Mouse (Mus musculus) cerebellum, postnatal 36 days (tissue): ENCODE data around the gene Cdipt.

ENCODE experiments used
- DNase-seq, 2 experiments: peaks; one replicate each; pipeline ENCODE4 v3.0.0; 2021 to 2022; ENCODE audit warnings: mixed read lengths in 2 of 2

Cdipt gene

DNA sequence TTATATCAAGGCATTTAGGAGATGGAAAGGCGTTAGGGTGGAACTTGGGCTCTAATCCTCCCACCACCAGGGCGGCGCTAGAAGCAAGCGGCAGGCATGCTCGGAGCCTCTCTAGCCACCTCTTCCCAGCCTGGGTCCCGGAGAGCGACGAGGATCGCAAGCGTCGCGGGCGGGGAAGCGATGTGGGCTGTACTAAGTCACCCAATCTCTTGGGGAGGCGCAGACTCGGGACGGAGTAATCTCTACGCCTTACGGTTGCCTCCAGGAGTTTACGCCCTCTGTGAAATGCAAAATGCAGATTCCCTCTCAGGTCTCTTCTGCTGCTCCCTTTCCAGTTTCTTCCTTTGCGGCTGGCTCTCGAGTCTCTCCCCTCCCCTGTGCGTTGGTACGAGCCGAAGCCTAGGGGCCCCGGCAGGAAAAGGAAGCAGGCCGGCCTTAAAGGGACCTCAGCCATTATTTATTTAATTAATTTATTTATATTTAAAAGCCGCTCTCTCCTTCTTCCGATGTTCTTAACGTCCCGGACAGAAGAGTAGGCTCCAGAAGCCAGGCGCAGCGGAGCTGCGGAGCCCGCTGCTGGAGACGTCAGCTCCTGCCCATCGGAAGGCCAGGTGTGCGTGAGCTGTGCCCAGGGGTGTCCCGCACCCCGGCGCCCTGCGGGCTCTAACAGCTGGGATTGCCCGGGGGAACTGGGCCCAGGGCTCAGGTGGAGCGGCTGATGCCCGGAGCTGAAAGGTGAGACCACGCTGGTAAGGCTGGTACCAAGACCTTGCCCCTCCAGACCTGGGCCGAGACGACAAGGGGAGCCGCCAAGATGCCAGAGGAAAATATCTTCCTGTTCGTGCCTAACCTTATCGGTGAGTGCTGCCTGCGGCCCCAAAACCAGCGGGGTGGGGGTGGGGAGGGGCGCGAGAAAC is 494 bp downstream of the Cdipt start, which contains the start of gene Cdiptos:
TSS of gene Cdiptos (minus strand) at position 149 of the 917 bp plus-strand sequence.
- peak; percentile 97 to 98 for DNase-seq

DNA sequence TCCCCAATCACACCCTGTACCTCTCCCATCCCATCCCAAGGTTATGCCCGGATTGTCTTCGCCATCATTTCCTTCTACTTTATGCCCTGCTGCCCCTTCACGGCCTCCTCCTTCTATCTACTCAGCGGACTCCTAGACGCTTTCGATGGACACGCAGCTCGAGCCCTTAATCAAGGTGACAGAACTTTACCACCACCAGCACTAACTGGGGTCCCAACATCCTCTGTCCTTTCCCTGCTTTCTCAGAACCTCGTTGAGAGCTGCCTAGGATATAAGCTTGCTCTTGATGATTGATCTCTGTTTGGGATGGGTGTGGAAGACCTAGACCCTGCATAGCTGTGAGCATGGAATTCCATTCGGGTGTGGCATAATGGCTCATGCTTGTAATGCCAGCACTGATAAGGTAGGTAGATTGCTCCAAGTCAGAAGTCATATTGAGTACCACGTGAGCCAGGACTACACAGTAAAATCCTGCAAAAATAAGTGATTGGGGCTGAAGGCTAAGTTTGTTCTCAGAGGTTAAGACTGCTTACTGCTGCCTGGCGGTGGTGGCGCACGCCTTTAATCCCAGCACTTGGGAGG is 1.3 kb downstream of the Cdipt start:
- DNase-seq = peak in 1 of 2 experiments; percentile 37

DNA sequence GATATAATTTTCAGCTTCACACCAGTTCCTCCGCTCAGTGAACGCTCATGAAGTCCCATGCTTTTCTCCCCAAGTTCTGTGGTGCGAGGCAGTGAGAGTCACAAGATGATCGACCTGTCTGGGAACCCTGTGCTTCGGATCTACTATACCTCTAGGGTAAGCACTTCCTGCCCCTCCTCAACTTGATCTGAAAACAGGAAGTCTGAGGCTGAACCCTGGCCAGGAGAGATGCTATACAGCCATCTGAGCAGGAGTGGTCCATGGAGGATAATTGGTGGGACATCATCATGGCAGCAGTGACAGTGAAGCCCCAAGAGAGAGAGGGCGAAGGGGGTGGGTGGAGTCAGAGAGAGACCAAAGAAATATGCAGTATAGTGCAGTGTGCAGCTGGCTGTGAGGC is 3.1 kb downstream of the Cdipt start:
- no peak for DNase-seq

DNA sequence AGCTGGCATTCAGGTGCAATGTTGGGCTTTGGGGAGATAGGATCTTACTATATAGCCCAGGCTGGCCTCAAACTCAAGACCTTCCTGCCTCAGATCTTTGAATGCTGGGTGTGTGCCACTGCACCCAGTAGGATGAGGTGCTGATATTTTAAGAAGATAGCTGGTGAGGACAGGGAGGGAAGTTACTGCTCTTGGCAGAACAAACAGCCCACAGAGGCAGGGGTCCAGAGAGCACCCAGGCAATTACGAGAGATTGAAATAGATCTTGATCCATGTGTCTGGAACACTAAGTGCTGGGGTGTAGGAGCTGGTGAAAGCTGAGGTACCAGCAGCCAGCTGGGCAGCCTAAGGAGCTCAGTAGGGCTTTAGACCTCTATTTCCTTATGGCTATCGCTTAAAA is 5.9 kb downstream of the Cdipt start:
- DNase-seq = no peak

DNA sequence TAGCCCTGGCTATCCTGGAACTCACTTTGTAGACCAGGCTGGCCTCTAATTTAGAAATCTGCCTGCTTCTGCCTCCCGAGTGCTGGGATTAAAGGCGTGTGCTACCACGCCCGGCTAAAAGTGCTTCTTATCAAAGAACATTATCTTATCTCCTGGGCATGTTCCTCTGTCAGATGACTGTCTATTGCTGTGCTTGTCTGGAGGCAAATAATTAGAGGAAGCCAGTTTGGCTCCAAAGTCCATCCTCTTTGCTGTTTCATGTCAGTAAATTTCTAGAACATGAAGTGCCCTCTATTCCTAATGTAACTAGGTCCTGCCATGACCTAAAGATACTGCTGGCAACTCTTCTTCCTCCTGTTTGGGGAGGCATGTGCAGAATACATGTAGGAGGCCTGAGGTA is 6.3 kb downstream of the Cdipt start:
- DNase-seq = no peak

DNA sequence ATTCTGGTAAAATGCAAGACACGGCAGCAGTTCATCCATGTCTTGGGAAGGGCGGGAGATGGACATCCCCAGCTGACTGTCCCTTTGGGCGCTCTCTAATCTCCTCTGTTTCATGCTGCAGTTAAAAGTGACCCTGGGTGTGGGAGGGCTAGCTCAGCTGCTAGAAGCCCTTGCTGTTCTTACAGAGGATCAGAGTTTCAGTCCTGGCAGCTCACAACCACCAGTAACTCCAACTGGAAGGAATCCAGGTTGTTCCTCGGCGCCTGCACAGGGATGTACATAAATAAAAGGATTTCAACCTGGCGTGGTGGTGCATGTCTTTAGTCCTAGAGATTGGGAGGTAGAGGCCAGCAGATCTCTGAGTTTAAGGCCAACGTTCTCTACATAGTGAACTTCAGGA is 7.4 kb downstream of the Cdipt start:
- no peak for DNase-seq

DNA sequence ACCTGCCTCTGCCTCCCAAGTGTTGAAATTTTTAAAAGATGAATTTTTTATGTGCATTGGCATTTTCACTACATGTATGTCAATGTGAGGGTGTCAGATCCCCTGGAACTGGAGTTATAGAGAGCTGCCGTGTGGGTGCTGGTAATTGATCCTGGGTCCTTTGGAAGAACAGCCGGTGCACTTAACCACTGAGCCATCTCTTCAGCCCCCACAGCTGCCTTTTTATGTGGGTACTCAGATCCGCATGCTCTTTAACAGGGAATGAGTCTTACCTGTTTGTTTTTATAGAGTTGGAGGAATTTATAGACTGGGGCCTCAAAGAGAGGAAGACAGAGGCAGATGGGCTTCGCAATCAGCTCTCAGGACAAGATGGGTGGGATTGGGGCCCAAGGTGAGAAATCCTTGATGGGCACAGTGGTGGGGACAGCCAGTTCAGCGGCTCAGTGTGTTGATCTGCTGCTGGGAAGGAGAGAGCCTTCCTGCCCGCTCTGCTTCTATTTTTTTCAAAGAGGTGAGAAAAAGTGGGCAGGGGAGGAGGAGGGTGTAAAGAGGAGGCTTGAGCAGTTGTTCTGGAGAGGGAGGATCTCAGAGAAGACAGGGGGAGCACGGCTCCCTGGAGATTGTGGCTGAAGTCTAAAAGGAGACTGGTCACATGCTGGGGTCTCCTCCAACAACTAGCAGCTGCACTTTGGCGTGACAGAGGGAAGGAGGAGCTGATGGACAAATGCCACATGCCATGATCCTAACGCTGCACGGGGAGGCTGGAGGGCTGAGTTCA is 9.1 kb downstream of the Cdipt start:
- DNase-seq = no peak

DNA sequence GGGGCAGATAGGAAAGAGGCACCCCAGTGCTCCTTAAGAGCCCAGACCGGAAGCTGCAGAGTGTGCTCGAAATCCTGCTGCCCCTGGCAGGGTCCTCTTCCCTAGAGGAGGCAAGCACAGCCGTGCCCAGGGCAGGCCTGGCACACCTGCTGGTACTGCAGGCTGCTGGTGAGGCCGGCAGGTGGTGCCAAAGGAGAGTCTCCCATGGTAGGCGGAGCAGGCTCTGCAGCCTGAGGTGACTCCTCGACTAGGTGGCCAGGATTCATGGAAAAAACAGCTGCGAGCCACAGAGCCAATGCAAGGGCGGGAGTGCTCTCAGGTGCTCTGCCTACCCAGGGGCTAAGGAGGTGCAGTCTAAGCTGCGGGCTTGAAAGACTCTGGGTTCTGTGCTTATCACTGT is 10.6 kb downstream of the Cdipt start:
- DNase-seq = peak; percentile 81 to 87

DNA sequence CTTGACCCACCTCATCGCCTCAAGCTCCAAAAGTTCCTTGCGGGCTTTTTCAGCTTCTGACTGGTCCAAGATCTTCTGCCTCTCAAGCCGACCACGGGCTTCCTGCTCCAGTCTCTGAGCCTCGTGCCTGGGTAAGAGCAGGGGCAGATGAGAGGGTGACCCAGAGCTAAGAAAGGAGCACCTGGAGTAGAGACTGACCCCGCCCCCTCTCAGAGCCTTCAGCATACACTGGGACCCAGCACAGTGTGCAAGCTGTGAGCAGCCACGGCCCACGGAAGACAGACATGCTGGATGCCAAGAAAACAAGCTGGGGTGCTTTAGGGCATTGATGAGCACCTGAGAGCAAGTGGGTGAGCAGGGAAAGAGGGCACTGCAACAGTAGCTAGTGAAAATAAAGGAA is 13.1 kb downstream of the Cdipt start:
- DNase-seq = no peak

DNA sequence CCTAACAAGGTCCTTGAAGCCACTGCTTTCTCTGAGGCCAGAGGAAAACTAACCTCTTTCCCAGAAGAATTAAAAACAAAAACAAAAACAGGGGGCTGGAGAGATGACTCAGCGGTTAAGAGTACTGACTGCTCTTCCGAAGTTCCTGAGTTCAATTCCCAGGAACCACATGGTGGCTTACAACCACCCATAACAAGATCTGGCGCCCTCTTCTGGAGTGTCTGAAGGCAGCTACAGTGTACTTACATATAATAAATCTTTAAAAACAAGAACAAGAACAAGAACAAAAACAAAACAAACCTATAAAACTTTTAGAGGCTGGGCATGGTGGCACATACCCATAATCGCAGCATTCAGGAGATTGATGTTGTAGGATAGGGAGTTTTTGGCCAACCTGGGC is 20.7 kb downstream of the Cdipt start:
- no peak for DNase-seq

DNA sequence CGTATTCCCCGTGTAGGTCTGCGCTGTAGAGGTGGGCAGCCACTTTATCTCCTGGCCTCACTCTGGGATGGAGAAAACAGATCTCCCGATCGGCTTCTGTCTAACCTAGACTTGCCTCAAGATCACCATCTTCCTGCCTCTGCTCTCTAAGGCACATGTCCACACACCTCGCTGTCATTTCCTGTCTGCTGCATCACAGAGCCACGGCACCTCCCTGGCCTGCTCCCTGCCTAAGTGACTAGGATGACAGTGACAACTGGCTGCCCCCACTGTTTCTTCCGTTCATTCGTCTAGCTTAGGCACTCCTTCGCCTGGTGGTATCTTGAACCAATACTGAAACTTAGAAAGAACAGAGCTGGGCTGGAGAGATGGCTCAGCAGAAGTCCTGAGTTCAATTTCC is 23.9 kb downstream of the Cdipt start:
- DNase-seq = no peak

DNA sequence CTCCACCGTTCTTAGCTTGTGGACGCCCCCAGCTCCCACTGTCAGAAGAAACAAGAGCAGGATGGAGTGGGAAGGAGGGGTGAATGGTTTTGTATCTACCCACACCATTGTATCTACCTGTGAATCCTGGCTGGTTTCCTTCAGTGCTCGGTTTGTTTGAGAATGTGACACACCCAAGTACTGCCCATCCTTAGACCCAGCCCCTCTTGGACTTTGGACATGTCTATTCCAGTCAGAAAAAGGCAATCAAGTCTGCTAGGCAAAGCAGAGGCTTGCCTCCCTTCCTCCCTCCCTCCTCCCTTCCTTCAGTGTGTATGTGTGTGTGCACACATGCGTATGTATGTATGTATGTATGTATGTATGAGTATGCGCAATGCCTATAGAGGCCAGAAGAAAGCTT is 27.9 kb downstream of the Cdipt start:
- DNase-seq = no peak

DNA sequence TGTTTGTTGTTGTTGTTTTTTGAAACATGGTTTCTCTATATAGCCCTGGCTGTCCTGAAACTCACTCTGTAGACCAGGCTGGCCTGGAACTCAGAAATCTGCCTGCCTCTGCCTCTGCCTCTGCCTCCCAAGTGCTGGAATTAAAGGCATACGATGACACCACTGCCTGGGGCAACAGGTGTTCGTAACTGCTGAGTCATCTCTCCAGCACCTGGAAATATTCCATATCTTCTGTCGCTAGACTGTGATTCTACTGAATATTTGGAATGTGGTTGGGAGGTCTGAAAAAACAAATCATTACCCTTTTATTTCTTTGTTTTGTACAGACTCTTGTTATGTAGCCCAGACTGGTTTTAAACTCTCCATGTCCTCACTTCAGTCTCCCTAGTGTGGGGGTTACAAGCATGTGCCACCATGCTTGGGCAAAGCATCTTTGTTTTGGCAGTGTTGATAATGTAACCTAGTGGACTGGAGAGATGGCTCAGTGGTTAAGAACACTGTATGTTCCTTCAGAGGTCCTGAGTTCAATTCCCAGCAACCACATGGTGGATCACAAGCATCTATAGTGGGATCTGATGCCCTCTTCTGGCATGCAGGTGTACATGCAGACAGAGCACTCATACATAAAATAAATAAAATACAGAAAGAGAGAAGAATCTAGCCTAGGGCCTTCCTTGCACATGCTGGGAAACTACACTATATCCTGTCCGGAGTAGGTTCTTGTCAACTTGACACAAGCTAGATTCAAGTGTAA is 28.6 kb downstream of the Cdipt start:
- no peak for DNase-seq

DNA sequence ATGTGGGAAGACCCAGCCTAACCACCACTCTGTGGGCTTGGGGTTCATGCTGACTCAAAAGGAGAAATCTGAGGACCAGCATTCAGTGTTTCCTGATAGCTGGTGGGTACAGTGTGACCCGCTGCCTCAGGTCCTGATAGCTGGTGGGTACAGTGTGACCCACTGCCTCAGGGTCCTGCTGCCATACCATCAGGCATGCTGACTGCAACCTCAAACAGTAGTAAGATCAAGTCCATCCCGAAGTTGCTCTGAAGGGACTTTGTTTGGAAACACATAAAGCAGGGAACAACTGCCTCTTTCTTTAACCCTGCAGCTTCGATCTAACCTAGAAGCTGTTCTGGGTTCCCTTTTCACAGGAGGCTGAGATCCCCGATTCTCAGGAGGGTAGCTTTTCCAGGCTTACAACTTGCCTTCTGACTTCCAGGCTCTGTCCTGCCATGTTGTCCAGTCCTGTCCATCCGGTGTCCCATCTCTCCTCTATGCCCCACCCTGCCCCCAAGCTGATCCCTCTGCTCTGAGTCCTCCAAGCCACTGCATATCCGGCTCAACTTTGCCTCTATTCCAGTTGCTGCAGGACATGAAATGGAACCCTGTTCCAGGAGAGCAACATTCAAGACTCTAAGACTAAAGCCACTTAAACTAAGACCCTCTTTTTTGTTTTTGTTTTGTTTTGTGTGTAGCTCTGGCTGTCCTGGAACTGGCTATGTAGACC is 31.8 kb downstream of the Cdipt start:
- DNase-seq = peak in 1 of 2 experiments; percentile 34

DNA sequence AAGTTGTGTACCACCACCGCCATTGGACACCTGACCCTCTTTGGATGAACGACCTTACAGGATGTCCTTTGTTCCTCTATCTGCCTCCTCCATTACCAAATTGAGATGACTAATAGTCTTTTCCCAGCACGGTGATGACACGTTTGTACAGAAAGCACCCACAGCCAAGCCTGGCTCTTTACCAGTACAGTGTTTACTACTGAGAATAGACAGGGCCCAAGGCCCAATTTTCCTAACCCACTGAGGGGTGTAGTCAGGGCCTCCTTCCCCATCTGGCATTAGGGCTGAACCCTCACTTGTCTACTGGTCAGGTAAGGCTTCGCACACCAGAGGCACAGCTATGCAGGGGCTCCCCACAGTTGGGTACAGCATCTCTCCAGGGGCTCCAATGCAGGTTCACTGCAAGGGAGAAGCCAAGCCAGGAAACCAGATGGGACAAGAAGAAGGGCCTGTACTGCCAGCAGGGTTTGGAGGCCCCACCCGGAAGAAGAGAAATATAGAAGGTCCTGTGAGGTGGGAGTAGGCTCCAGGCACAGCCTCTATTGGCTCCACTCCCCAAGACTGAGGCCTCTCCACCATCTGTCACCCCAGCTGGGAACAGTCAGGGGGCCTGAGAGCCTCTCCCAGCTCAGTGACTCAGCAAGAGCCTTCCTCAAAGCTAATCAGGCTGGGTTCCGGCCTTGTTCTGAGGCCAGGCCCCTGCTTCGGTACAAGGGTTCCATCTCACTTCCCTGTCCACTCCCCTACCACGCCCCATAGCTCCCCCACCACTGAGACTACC is 32.7 kb downstream of the Cdipt start:
- DNase-seq = peak; percentile 97

DNA sequence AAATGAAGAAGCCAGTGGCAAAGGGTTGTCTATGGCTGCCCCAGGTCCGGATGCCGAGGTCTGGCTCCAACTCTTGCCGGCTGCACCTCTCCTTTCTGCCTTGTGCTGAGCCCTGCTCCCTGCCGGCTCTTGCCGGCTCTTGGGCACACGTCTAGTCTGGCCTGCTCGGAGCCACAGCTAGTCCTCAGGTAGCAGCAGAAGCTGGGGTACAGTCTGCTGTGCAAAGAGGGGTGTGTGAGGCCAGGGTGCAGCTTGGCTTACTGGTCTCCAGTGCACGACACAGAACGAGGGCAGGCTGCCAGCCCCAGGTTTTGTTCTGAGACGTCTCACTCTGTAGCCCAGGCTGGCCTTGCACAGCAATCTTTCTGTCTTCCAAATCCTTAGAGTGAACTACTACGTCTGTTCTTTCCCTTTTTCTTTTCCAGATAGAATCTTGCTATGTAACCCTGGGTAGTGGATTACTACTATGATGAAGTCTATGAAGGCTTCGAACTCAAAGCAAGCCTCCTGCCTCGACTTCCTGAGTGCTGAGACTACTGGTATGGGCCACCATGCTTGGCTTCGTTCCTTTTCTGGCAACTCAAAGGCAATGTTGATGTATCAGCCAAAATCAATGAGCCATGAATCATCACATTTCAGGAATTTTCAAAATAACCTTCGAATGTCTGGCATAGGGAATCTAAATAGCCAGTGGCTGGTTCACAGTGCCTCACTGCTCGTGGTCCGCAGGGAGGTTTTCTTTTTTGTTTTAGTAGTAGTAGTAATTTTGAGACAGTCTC is 33.8 kb downstream of the Cdipt start:
- peak; percentile 66 to 67 for DNase-seq

DNA sequence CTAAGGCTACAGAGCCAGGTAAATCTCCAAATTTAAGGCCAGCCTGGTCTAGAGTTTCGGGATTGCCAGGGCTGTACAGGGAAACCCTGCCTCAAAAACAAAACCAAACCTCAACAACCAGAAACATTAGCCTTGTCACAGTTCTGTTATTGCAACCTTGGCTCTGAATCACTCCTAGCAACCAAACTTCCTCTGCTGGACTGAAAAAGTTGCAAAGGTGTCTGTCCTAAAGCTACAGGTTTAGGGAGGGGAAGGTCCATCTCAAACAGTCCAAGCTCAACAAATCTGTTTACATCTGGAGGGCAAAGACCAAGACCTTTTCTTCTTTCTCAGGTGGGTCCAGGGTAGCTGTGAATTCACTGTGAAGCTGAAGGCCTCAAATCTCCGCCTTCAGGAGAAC is 35.3 kb downstream of the Cdipt start:
- DNase-seq = no peak

DNA sequence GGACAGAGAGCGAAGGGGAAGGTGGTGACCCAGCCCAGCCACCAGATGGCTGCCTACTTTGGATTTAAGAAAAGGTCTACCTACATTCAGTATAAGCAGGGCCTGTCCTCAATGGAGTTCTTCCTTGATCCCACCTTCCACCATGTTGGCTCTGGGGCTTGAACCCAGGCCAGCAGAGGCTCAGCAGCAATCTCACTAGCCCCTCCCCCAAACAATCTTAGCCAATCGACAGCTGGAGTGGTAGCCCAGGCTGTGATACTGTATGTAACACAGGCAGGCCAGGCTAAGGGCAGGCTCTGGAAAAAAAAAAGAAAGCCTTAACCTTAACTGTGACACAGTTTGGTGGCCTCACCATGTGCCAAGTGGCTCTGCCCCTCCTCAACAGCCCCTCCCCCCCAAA is 36.0 kb downstream of the Cdipt start:
- no peak for DNase-seq

DNA sequence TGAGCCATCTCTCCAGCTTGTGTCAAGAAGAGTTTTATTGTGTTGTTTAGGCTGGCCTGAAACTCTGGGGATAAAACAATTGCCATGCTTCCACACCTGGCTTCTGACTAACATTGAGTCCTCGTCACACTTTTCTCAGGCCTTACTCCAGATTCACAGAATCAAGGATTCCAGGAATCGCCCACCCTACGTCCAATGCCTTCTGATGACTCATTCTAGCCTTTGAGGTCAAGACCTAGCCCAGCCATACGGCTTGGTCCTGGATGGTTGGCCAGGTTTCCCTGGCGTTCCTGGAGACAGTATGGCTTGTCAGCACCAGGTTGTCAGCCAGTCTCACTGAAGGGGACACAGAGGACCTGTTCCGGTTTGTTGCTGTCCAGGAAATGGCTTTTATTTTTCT is 36.7 kb downstream of the Cdipt start:
- DNase-seq = no peak

DNA sequence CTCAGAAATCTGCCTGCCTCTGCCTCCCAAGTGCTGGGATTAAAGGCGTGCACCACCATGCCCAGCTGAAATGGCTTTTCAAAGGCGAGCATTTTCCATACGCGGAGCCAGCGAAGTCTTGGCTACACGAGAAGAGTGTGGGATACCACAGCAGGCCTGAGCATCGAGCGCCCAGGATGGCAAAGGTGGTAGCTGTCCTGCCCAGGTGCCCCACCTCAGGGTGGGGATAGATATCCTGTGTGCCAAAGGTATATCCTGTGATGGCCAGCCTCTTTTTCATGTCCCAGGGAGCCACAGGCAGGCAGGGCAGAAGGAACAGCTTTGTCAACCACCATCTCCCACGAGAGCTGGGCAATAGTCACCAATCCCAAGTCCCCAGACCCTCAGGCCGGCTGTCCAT is 37.1 kb downstream of the Cdipt start:
- no peak for DNase-seq

DNA sequence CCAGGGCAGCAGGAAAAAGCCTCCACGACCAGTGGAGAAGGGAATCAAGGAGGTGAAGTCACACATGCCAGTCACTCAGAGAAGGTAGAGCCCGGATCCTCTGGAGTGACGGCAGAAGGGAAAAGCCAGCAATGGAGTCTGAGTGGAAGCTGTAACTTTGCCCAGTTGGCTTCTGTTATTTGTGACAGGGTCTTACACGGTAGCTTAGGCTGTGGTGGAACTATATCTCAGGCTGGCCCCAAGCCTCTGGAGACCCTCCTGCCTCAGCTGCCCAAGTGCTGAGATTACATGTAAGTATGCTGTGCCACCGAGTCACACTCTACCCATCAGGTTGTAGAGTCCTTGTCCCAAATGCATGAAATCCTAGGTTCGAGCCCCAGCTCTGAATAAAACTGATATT is 37.7 kb downstream of the Cdipt start:
- DNase-seq = no peak
